Mouse (Mus musculus) gonadal fat pad, adult 2 months (tissue): ENCODE measurements around the gene Ptk6. TPM values are rescaled to one million over a fixed set of nuclear protein-coding genes. Genes with fewer than 3 reads are reported as not detected.

ENCODE experiments used
- DNase-seq: peaks from one replicate; pipeline ENCODE4 v3.0.0-alpha.2; 2012; ENCODE audit warnings: low read depth
- polyA plus RNA-seq: library from polyadenylated mRNA; depleted of rRNA; stranded (reverse); fragments of >200 nt; gene quantifications from 2 replicates; pipeline ENCODE4 v1.2.3, GENCODE M21; 2012

Gene Ptk6
- polyA plus RNA-seq, 1 experiment: 0.05 TPM

GRCm38 (mm10) chr2:181159771-181160170, 42.8 kb downstream of the Ptk6 start:
- no peak for DNase-seq

DNA sequence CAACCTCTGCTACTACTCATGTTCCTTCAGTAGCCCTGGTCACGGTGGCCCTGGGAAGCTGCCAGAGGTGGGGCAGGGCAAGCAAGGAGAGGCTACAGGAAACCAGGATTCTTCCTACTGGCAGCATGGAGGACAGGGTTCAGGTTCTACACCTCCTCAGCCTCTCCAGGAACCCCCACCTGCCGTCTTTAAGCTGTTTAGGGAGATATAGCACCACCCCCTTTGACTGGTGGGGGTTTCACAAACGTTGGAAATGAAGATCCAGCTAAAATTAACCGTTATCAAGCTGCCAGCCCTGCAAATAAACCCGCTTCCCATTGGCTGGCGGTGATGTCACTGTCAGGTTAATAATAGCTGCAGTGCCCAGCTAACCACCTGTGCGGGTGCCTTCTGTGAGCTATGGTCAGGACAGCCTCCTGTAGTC, 43.5 kb downstream of the Ptk6 start:
- DNase-seq: no peak

- no peak for DNase-seq
These were observed 44.1 kb downstream of the Ptk6 start for GRCm38 (mm10) chr2:181158471-181158870.

GRCm38 (mm10) chr2:181157716-181158302, 44.8 kb downstream of the Ptk6 start:
- no peak for DNase-seq

DNA sequence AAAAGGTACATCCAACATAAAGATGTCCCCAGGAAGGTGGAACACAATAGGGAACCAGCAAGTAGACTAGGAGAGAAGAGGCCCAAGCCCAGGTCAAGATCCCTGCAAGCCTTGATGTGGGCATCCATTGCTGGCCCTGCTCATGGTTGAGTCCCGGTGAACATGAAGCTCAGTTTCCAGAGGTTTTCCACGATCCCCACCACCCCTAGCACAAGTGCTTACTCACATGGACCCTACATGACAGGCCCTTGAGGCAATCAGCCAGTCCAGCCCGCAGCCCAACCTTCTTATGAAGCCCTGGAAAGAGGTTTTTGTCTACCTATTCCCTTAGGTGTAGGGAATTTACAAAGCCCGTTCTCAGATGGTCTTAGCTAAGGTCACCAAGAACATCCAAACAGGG, 45.4 kb downstream of the Ptk6 start:
- DNase-seq: no peak

DNA sequence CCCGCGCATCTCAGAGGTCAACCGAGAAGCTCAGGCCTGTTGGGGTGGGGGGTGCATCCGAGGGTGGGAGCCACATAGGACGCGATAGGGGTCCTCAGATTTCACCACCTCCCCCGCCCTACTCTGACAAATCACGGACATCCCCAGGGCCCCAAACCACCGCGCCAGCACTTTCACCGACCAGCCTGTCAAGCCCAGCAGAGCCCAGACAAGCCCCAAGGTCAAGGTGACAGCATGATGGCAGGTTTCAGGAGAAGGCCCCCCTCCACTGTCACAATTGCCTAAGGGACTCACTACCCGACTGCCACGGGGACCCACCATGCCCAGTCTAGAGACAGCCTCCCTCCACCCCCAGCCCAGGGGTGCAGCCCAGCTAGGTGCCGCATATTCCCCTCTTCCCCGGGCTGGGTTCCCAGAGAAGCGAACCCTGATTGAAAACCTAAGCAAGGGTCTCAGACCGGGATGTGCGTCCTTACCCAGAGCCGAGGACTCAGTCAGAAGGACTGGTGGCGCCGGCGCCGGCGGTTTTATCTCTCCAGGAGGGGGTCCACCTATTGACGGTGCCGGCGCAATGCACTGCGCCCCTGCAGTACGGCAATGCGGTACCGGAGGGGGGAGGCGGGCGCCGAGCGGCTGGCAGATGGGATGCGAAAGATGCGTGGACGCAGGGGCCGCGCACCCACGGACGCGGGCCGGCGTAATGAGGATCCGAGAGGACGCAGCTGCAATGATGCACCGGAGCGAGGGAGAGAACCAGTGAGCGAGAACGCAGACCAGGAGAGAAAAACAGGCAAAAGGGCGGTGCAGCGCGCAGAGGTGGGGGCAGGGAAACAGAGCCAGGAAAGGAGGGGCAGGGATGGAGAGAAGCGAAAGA, 46.1 kb downstream of the Ptk6 start, which contains the start of gene Eef1a2:
Gene Eef1a2, minus strand, starts transcription at position 767 of the 874 bp plus-strand sequence.
- DNase-seq: no peak

DNA sequence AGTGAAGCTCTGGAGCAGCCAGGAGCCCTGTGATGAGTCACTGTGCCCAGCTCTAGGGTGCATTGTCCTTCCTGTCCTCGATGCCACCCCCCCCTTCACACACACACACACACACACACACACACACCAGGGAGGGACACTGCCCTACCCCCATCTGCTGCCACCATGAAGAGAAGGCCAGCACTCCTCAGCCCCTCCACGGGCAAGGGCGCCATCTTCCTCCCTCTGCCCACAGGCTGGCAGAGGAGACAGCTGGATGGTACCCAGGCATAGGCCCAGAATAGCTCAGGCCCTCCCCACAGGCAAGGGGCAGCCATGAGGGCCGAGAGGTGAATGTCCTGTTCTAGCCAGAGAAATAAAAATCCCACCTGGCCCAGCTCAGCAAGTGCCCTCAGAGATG, 46.8 kb downstream of the Ptk6 start:
- no peak for DNase-seq

GRCm38 (mm10) chr2:181154831-181155415, 47.7 kb downstream of the Ptk6 start:
- no peak for DNase-seq

- DNase-seq: no peak
These were observed 48.2 kb downstream of the Ptk6 start for GRCm38 (mm10) chr2:181154361-181154760.

- DNase-seq: no peak
These were observed 48.8 kb downstream of the Ptk6 start for GRCm38 (mm10) chr2:181153837-181154236.

GRCm38 (mm10) chr2:181153131-181153530, 49.5 kb downstream of the Ptk6 start:
- DNase-seq: no peak

DNA sequence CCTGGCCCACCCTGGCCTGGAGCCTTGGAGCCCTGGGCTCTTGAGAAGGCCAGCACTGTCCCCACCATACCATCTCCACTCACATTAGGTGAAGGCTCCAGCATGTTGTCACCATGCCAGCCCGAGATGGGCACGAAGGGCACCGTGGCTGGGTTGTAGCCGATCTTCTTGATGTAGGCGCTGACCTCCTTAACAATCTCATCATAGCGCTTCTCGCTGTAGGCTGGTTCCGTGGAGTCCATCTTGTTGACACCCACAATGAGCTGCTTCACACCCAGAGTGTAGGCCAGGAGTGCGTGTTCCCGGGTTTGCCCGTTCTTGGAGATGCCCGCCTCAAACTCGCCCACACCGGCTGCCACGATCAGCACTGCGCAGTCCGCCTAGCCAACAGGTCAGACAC, 49.9 kb downstream of the Ptk6 start:
- DNase-seq: no peak

DNA sequence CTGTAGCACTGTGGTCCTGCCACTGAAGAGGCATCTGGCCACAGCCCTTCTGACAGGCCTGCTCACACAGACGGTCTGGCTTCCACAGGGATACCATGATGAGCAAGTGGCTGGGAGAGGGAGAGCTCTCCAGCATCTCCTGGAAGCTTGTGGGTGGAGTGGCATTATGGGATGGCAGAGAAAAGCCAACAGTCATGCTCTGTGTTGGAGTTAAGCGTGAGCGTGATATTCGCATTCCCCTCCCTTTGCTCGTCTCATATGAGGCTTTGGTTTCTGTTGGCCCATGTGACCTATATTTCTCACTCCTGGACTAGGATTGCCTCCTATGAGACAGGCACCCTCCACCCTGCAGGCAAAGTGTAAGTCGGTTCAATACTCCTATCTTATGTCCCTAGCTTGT, 52.3 kb downstream of the Ptk6 start:
- DNase-seq: no peak

- no peak for DNase-seq
These were observed 54.2 kb downstream of the Ptk6 start for GRCm38 (mm10) chr2:181148318-181148955.

DNA sequence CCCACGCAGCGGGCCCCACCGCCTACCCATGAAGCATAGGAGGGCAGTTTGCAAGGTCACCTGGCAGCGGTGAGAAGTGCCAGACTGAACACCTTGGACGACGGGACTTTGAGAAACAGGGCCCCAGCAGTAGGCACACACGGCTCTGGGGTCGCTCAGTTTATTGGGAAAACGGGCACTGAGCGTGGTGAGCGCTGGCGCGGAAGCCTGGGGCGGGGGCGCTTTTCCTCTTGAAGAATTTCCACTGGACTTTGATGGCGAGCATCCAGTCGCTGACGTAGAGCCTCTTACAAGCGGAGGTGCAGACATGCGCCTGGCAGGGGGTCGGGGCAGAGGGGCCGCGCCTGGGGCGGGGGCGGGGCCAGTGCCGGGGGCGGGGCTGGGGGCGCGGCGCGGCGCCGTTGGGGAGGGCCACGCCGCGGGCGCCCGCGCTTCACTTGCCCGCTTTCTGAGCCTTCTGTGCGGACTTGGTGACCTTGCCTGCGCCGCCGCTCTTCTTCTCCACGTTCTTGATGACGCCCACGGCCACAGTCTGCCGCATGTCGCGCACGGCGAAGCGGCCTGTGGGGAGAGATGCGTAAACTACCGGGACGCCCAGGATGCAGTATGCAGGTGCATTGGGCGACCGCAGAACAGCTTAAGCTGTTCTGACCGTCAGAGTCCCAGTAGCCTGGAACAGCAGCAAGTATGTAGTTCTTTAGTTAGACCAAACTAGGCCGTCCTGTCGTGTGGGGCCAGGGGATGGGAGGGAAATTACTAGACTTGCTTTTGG, 54.9 kb downstream of the Ptk6 start:
- DNase-seq: no peak

GRCm38 (mm10) chr2:181146976-181147545, 55.5 kb downstream of the Ptk6 start:
- DNase-seq: no peak

DNA sequence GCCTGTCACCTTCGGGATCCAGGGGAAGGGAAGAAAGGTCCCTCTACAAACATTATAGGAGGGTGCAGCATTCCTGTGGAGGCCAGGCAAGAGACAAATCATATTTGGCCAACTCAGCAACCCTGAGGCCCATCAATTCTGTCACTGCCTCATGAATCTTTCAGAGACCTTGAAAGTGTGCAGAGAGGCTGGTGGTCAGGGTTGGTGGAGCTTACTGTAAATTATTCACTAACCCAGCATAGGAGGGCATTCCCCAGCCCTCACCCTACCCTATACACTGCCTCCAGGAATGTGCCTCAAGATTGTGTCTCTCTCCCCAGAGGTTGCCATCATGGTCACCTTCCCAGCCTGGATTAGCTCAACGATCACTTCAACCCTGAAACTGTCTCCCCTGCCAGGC, 57.9 kb downstream of the Ptk6 start:
- DNase-seq: no peak
